Comparison of ENCODE assay signal across 26 mouse cellular contexts in genomic region chr5:75812686-75813085, GRCm38 (mm10).
DNase-seq lines count a peak whose midpoint lies in the region; ATAC-seq and TF ChIP-seq lines count a peak whose summit lies in the region.
"Had no signal": no experiment of that assay in that cellular context is flagged by ENCODE, and none has a peak within 500 bp of the region (broad histone marks: within the 10 kb centered on the region; RNA-seq: fewer than 3 reads in every experiment).

No protein-coding gene starts in this region.

- H3K36me3 ChIP-seq in kidney, postnatal 0 days (ENCODE audit: insufficient read depth, low read length) = no peaks in the 10 kb centered on the region
- H3K36me3 ChIP-seq in kidney, adult 2 months (ENCODE audit: control insufficient read depth, insufficient read depth, low read length) = no peaks in the 10 kb centered on the region
- H3K36me3 ChIP-seq: embryonic facial prominence, embryonic 10.5 days; embryonic facial prominence, embryonic 12.5 days; forebrain, embryonic 15.5 days; G1E had no signal

- no peak overlapping the region for H3K27ac ChIP-seq in kidney, postnatal 0 days
- no peak overlapping the region for H3K27ac ChIP-seq in kidney, adult 2 months (ENCODE audit: insufficient read depth, low read depth, low read length)
- H3K27ac ChIP-seq: embryonic facial prominence, embryonic 10.5 days; embryonic facial prominence, embryonic 12.5 days; forebrain, embryonic 13.5 days; forebrain, embryonic 15.5 days had no signal

- 24% methylated on average over 4 of the region's 4 CpGs for WGBS in kidney, postnatal 0 days
- 35% methylated on average over 4 of the region's 4 CpGs for WGBS in kidney, adult 2 months

- TF ChIP-seq CTCF in kidney, postnatal 0 days (IDR thresholded peaks at IDR 0.05; ENCODE audit: low read depth) = no peak
- TF ChIP-seq CTCF in kidney, adult 2 months (conservative IDR thresholded peaks at IDR 0.05; ENCODE audit: insufficient read depth, insufficient read length, low read depth, low read length) = no peak

- H3K4me2 ChIP-seq in kidney, postnatal 0 days (ENCODE audit: low read length) = no peak overlapping the region
- H3K4me2 ChIP-seq: embryonic facial prominence, embryonic 12.5 days; forebrain, embryonic 13.5 days; forebrain, embryonic 15.5 days had no signal

- ATAC-seq in kidney, postnatal 0 days (replicated peaks; ENCODE audit: low FRiP score, low read depth) = no peak
- peak; percentile 26; the same call in 1 of the 2 replicates for ATAC-seq in common myeloid progenitor, adult 5-6 weeks (replicated peaks; ENCODE audit: low read depth, poor library complexity, severe bottlenecking)
- peak; percentile 38; the same call in 1 of the 2 replicates for ATAC-seq in megakaryocyte progenitor cell, adult 5-6 weeks (replicated peaks; ENCODE audit: poor library complexity)
- ATAC-seq: activated CD4-positive, CD25-positive, alpha-beta regulatory T cell, adult 4 months; CD4-positive, CD25-positive, alpha-beta regulatory T cell, adult 4 months; forebrain, embryonic 13.5 days; forebrain, embryonic 15.5 days; forebrain, postnatal 0 days; Patski had no signal

- no peaks in the 10 kb centered on the region for H3K27me3 ChIP-seq in kidney, postnatal 0 days (ENCODE audit: insufficient read depth, low read length)
- H3K27me3 ChIP-seq in kidney, adult 2 months (replicated peaks; ENCODE audit: control insufficient read depth, insufficient read depth, low read length) = no peaks in the 10 kb centered on the region
- H3K27me3 ChIP-seq: CH12.LX; embryonic facial prominence, embryonic 12.5 days; forebrain, embryonic 13.5 days; forebrain, embryonic 15.5 days had no signal

- TF ChIP-seq POLR2A in kidney, adult 2 months (IDR thresholded peaks at IDR 0.05; ENCODE audit: low read depth, low read length) = no peak

- H3K4me3 ChIP-seq in kidney, postnatal 0 days (replicated peaks; ENCODE audit: low read depth, low read length) = no peak overlapping the region
- H3K4me3 ChIP-seq in kidney, adult 2 months (ENCODE audit: insufficient read depth, low read depth, low read length) = no peak overlapping the region
- H3K4me3 ChIP-seq: embryonic facial prominence, embryonic 10.5 days; embryonic facial prominence, embryonic 12.5 days; forebrain, embryonic 13.5 days; forebrain, embryonic 15.5 days had no signal

- no peak overlapping the region for H3K9ac ChIP-seq in kidney, postnatal 0 days (ENCODE audit: low read depth, low read length)
- H3K9ac ChIP-seq: embryonic facial prominence, embryonic 12.5 days; forebrain, embryonic 13.5 days; forebrain, embryonic 15.5 days; forebrain, postnatal 0 days had no signal

- no peaks in the 10 kb centered on the region for H3K9me3 ChIP-seq in kidney, postnatal 0 days (replicated peaks; ENCODE audit: low read length)
- H3K9me3 ChIP-seq: embryonic facial prominence, embryonic 10.5 days; embryonic facial prominence, embryonic 12.5 days; forebrain, embryonic 13.5 days; forebrain, embryonic 15.5 days; G1E had no signal

- H3K4me1 ChIP-seq in kidney, postnatal 0 days (replicated peaks; ENCODE audit: insufficient read depth, low read length) = no peaks in the 10 kb centered on the region
- no peaks in the 10 kb centered on the region for H3K4me1 ChIP-seq in kidney, adult 2 months (ENCODE audit: control insufficient read depth, insufficient read depth, low read length)
- H3K4me1 ChIP-seq: embryonic facial prominence, embryonic 12.5 days; forebrain, embryonic 13.5 days had no signal

- DNase-seq in kidney, postnatal 0 days (ENCODE audit: low spot score) = peak; percentile 53
- DNase-seq in kidney, adult 2 months = no peak
- DNase-seq in 416B (ENCODE audit: low read depth) = peak; percentile 80
- no peak for DNase-seq in cerebellum, adult 9-10 months
- no peak for DNase-seq in left cerebral cortex, adult 18-20 months (ENCODE audit: low spot score in 2 of 2)
- DNase-seq: adrenal gland, adult 8-10 months; adrenal gland, postnatal 14 days; adrenal gland, postnatal 36 days; B cell, adult 2 months; cerebellum, adult 11-12 months; cerebellum, adult 2 months; cerebellum, adult 9-11 months; cerebellum, postnatal 14 days; cerebellum, postnatal 36 days; forebrain, postnatal 0 days had no signal

Comparison
In these comparisons a context has a peak if more than half of its experiments do, and no peak if none do; other contexts are left out.
1. DNase-seq: peak in kidney, postnatal 0 days (single experiment) and 416B (single experiment); none in kidney, adult 2 months (single experiment), cerebellum, adult 9-10 months (single experiment) and left cerebral cortex, adult 18-20 months (0 of 2).